8 mouse cellular contexts compared by ENCODE assay signal in genomic region chr17:85090120-85091099, GRCm38 (mm10). TPM values are rescaled to one million over a fixed set of nuclear protein-coding genes. Genes with fewer than 3 reads are reported as not detected.
DNase-seq lines count a peak whose midpoint lies in the region; ATAC-seq lines count a peak whose summit lies in the region.

Gene Prepl (minus strand): TSS chr17:85090241.
Gene Camkmt (plus strand): TSS chr17:85090552.

- WGBS in hindbrain, embryonic 12.5 days: under 1% methylated on average over 63 of the region's 63 CpGs

- H3K36me3 ChIP-seq in hindbrain, embryonic 12.5 days: no peaks in the 10 kb centered on the region

- peak within 1 kb of the TSS; percentile 75 for H3K9ac ChIP-seq in hindbrain, embryonic 12.5 days

- no peaks in the 10 kb centered on the region for H3K27me3 ChIP-seq in hindbrain, embryonic 12.5 days

- H3K4me2 ChIP-seq in hindbrain, embryonic 12.5 days (replicated peaks): peak within 1 kb of the TSS; percentile 71

- peak within 1 kb of the TSS; percentile 71 for H3K4me3 ChIP-seq in hindbrain, embryonic 12.5 days

- peaks cover 15% of the 10 kb centered on the region for H3K4me1 ChIP-seq in hindbrain, embryonic 12.5 days

- H3K9me3 ChIP-seq in hindbrain, embryonic 12.5 days (replicated peaks): no peaks in the 10 kb centered on the region

- peak; percentile 98 for ATAC-seq in hindbrain, embryonic 12.5 days (ENCODE audit: low FRiP score)

- DNase-seq in NIH3T3 (ENCODE audit: low read depth): peak; percentile 99
- peak; percentile 97 to 98 for DNase-seq in cerebellum, postnatal 10 days
- peak; percentile 92 for DNase-seq in frontal cortex, postnatal 10 days (ENCODE audit: low spot score in 2 of 2)
- DNase-seq in layer of hippocampus, postnatal 14 days (ENCODE audit: low spot score in 2 of 2): peak; percentile 94 to 97
- peak; percentile 96 for DNase-seq in lung, postnatal 14 days
- peak; percentile 97 for DNase-seq in retina, adult 2 months (ENCODE audit: low read depth, low spot score)
- DNase-seq in thymus, postnatal 36 days: peak; percentile 92 to 94

- H3K27ac ChIP-seq in hindbrain, embryonic 12.5 days: peak within 1 kb of the TSS; percentile 89

RNA-seq across cellular contexts. Expression of gene Prepl, which starts in this region (rescaled TPM):
- polyA plus RNA-seq in hindbrain, embryonic 12.5 days (2016; fragmentation: Nextera tagmentation; extraction: Ambion mirVana): 60.6 and 74.1 TPM in 2 replicates
- 100 to 1,000 TPM; 306 to 349 TPM for total RNA-seq in layer of hippocampus, postnatal 14 days (2021)

RNA-seq across cellular contexts. Expression of gene Camkmt, which starts in this region (rescaled TPM):
- 13.6 and 14.3 TPM in 2 replicates for polyA plus RNA-seq in hindbrain, embryonic 12.5 days (2016; fragmentation: Nextera tagmentation; extraction: Ambion mirVana)
- total RNA-seq in layer of hippocampus, postnatal 14 days (2021): 10 to 100 TPM; 11.8 to 12.7 TPM

Comparison
In these comparisons a context has a peak if more than half of its experiments do, and no peak if none do; other contexts are left out.
1. Peak in every context shown above with its lines: DNase-seq, ATAC-seq, H3K4me3 ChIP-seq and H3K27ac ChIP-seq.